Mouse (Mus musculus) cerebellum, adult 2 months (tissue): ENCODE measurements at regions not wholly inside any gene's neighbourhood (a gene's known extent, or its start where the extent isn't known, plus 50 kb on each side); places are given as distances from the start of the nearest gene placed in this dataset.

ENCODE experiments used
- DNase-seq, 2 experiments: peaks; one replicate each; pipeline ENCODE4 v3.0.0; 2021
- H3K27ac ChIP-seq: fragments of 200-500 bp; 2 replicates; pipeline ENCODE4 v1.5.1; 2012; ENCODE audit warnings: low read length, control low read depth, inconsistent platforms; ENCODE audit not compliant: insufficient read depth
- H3K27me3 ChIP-seq: fragments of 200-500 bp; 2 replicates; pipeline ENCODE4 v1.6.1; 2012; ENCODE audit warnings: inconsistent platforms, mild to moderate bottlenecking, low read length, moderate library complexity; ENCODE audit not compliant: control insufficient read depth, insufficient read depth
- H3K4me1 ChIP-seq: fragments of 200-500 bp; 2 replicates; pipeline ENCODE4 v1.6.1; 2011; ENCODE audit warnings: low read length; ENCODE audit not compliant: control insufficient read depth, insufficient read depth
- H3K4me3 ChIP-seq: fragments of 200-500 bp; replicated peaks from 2 replicates; pipeline ENCODE3; 2011; ENCODE audit warnings: mild to moderate bottlenecking, low read depth, low read length, control low read depth; ENCODE audit not compliant: insufficient read depth
- CTCF ChIP-seq: fragments of 200-500 bp; IDR thresholded peaks from 2 replicates; pipeline ENCODE4 v1.5.1; 2011; ENCODE audit warnings: low read depth, mild to moderate bottlenecking, control low read depth, low read length, moderate library complexity, borderline replicate concordance; ENCODE audit not compliant: insufficient read depth
- POLR2A ChIP-seq: fragments of 200-500 bp; IDR thresholded peaks from 2 replicates; pipeline ENCODE4 v1.6.1; 2011; ENCODE audit warnings: low read length, control low read depth, borderline replicate concordance; ENCODE audit not compliant: insufficient read depth
- WGBS: fragments of 180-500 bp; shearing (Covaris S2); methylation state at CpG from one replicate; pipeline ENCODE4 v1.1.7; 2018; 5-methylcytosine and 5-hydroxymethylcytosine counted together

DNA sequence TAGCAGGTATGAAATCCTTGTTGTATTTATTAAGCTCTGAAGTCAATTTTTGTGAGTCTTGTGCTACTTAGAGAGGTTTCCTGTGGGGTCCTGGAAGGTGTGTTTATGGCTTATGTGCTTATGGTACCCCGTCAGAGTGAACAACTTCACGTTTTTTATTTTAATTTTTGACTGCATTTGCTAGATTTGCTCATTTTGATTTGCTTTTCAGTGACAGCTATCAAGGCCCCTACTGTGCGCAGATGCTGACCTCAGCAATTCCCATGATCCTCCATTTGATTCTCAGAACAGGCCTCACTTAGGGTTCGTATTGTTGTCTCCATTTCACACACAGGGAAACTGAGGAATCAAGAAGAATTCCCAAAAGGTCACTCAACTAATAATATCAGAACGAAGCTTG is 62.3 kb upstream of the Elk3 start:
- no peak for DNase-seq
- 90% methylated on average over 5 of the region's 5 CpGs for WGBS
- Histone ChIP-seq H3K27ac (no peak overlapping the region), H3K4me3 (no peak overlapping the region), H3K27me3 (no peaks in the 10 kb centered on the region), H3K4me1 (peaks cover 6% of the 10 kb centered on the region; the same call in 1 of the 2 replicates)
- TF ChIP-seq POLR2A (no peak), CTCF (no peak)

- TF ChIP-seq CTCF (no peak), POLR2A (no peak)
- WGBS = 76% methylated on average over 6 of the region's 6 CpGs
- Histone ChIP-seq H3K27me3 (no peaks in the 10 kb centered on the region), H3K4me3 (no peak overlapping the region), H3K4me1 (peaks cover 6% of the 10 kb centered on the region; the same call in 1 of the 2 replicates), H3K27ac (no peak overlapping the region)
- DNase-seq = no peak
Measured at GRCm38 (mm10) chr10:93373954-93374689, 63.2 kb upstream of the Elk3 start.

DNA sequence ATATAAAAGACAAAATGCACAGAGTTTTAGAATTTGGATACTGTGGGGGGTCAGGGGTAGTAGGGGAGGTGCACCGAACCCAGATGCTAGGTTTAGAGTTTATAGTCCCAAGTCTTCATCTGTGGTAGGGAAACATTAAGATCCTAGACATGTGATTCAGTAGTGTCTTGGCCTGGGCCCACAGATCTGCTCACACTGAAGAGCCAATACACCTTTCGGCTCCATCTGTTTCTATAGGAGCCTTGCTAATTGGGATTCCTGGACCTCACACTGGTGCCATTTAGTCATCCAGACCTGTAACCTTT is 63.7 kb upstream of the Elk3 start:
- TF ChIP-seq CTCF = no peak
- no peak for TF ChIP-seq POLR2A
- no peak overlapping the region for H3K4me3 ChIP-seq
- peaks cover 6% of the 10 kb centered on the region; the same call in 1 of the 2 replicates for H3K4me1 ChIP-seq
- no peak overlapping the region for H3K27ac ChIP-seq
- WGBS = 60% methylated on average over 2 of the region's 2 CpGs
- DNase-seq = peak in 1 of 2 experiments; percentile 12
- H3K27me3 ChIP-seq = no peaks in the 10 kb centered on the region

DNA sequence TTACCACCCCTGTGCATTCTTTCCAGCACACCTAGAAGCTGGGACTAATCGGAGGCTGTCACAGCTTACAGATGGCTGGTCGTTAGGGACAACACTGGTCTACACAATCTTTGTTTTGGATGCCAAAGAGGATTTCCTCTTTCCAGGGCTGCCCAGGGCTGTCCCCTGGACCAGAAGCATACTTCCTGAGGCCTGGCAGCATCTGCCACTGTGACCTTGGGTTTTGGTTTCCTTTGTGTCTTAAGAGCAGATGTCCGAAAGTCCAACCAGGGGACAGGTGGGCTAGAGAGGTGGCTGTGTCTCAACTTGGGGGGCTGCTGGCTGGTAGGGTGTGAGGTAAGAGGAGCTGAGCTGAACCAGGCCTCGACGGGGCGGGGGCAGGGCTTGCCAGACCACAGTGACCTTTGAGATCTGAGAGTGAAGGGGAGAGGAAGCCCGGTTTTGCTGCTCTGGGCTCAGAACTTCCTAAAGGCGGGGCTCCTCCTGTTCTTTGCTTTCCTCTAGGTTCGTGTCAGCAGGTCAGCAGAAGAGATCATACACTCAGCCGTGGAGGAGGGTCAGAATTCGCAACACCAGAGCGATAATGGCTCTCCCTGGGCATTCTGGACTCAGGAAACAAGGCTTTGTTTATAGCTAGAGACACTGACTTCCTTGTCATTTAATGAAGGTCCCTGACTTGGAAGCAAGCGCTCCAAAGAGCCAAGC is 64.2 kb upstream of the Elk3 start:
- TF ChIP-seq CTCF (no peak), POLR2A (no peak)
- H3K4me3 ChIP-seq = no peak overlapping the region
- 71% methylated on average over 13 of the region's 13 CpGs for WGBS
- no peak overlapping the region for H3K27ac ChIP-seq
- H3K27me3 ChIP-seq = no peaks in the 10 kb centered on the region
- DNase-seq = no peak
- peaks cover 6% of the 10 kb centered on the region; the same call in 1 of the 2 replicates for H3K4me1 ChIP-seq

- DNase-seq = no peak
- Histone ChIP-seq H3K27ac (no peak overlapping the region), H3K4me1 (peaks cover 6% of the 10 kb centered on the region; the same call in 1 of the 2 replicates), H3K4me3 (no peak overlapping the region), H3K27me3 (no peaks in the 10 kb centered on the region)
- TF ChIP-seq CTCF (no peak), POLR2A (no peak)
- WGBS = 85% methylated on average over 4 of the region's 4 CpGs
Measured at GRCm38 (mm10) chr10:93375771-93376170, 64.8 kb upstream of the Elk3 start.

GRCm38 (mm10) chr10:93376457-93376941 is 65.6 kb upstream of the Elk3 start:
- H3K4me1 ChIP-seq = peaks cover 6% of the 10 kb centered on the region; the same call in 1 of the 2 replicates
- H3K27ac ChIP-seq = no peak overlapping the region
- no peak for DNase-seq
- H3K27me3 ChIP-seq = no peaks in the 10 kb centered on the region
- no peak for TF ChIP-seq CTCF
- no peak for TF ChIP-seq POLR2A
- H3K4me3 ChIP-seq = no peak overlapping the region
- 86% methylated on average over 7 of the region's 7 CpGs for WGBS

- TF ChIP-seq POLR2A (no peak), CTCF (no peak)
- no peaks in the 10 kb centered on the region for H3K27me3 ChIP-seq
- no peak overlapping the region for H3K27ac ChIP-seq
- WGBS = 79% methylated on average over 6 of the region's 6 CpGs
- no peaks in the 10 kb centered on the region for H3K4me1 ChIP-seq
- DNase-seq = no peak
- H3K4me3 ChIP-seq = no peak overlapping the region
Measured at GRCm38 (mm10) chr10:93389276-93389675, 63.9 kb upstream of the Lta4h start.

DNA sequence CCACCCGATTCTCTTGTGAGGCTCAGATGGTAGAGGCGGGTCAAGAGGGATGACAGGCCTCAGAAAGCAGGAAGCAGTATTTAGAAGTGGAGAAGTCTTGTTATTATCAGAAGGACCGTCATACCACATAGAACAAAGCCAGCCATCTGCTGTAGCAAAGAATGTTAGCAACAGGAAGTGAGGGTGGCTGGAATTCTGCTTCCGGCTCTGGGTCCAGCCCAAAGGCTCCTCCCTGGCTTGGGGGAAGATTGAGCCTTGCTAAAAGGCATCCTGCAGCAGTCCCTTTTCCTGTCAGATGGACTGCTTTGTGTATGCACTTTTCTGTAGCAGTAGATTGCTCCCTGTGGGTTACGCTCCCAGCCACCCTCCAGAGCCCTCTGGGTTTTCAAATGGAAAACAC is 61.9 kb upstream of the Lta4h start:
- Histone ChIP-seq H3K27me3 (no peaks in the 10 kb centered on the region), H3K4me1 (no peaks in the 10 kb centered on the region), H3K27ac (no peak overlapping the region), H3K4me3 (no peak overlapping the region)
- no peak for DNase-seq
- WGBS = 74% methylated on average over 5 of the region's 5 CpGs
- TF ChIP-seq CTCF (no peak), POLR2A (no peak)
